Mouse (Mus musculus) embryonic fibroblast, embryonic 13.5 days (primary cell): ENCODE results near the gene Pdzd8.

Experiments
- CTCF ChIP-seq: IDR thresholded peaks from 2 replicates; pipeline ENCODE4 v1.5.1; 2011; ENCODE audit warnings: mild to moderate bottlenecking, control low read depth, low read length, moderate library complexity, borderline replicate concordance; ENCODE audit not compliant: insufficient read depth
- POLR2A ChIP-seq: IDR thresholded peaks from 2 replicates; pipeline ENCODE4 v1.6.1; 2011; ENCODE audit warnings: low read depth, mild to moderate bottlenecking, control low read depth, low read length, moderate library complexity

GRCm38 (mm10) chr19:59316571-59316970 lies 29.0 kb downstream of the Pdzd8 start:
- TF ChIP-seq CTCF = no peak
- TF ChIP-seq POLR2A = no peak
